Mouse (Mus musculus) cerebellum, adult 2 months (tissue): ENCODE data around the gene 2010111I01Rik. TPM values are rescaled to one million over a fixed set of nuclear protein-coding genes. Genes with fewer than 3 reads are reported as not detected.

Experiments used
- DNase-seq, 2 experiments: peaks; one replicate each; pipeline ENCODE4 v3.0.0; 2021
- H3K27ac ChIP-seq: fragments of 200-500 bp; 2 replicates; pipeline ENCODE4 v1.5.1; 2012; ENCODE audit warnings: low read length, control low read depth, inconsistent platforms; ENCODE audit not compliant: insufficient read depth
- H3K27me3 ChIP-seq: fragments of 200-500 bp; 2 replicates; pipeline ENCODE4 v1.6.1; 2012; ENCODE audit warnings: inconsistent platforms, mild to moderate bottlenecking, low read length, moderate library complexity; ENCODE audit not compliant: control insufficient read depth, insufficient read depth
- H3K4me1 ChIP-seq: fragments of 200-500 bp; 2 replicates; pipeline ENCODE4 v1.6.1; 2011; ENCODE audit warnings: low read length; ENCODE audit not compliant: control insufficient read depth, insufficient read depth
- H3K4me3 ChIP-seq: fragments of 200-500 bp; replicated peaks from 2 replicates; pipeline ENCODE3; 2011; ENCODE audit warnings: mild to moderate bottlenecking, low read depth, low read length, control low read depth; ENCODE audit not compliant: insufficient read depth
- CTCF ChIP-seq: fragments of 200-500 bp; IDR thresholded peaks from 2 replicates; pipeline ENCODE4 v1.5.1; 2011; ENCODE audit warnings: low read depth, mild to moderate bottlenecking, control low read depth, low read length, moderate library complexity, borderline replicate concordance; ENCODE audit not compliant: insufficient read depth
- POLR2A ChIP-seq: fragments of 200-500 bp; IDR thresholded peaks from 2 replicates; pipeline ENCODE4 v1.6.1; 2011; ENCODE audit warnings: low read length, control low read depth, borderline replicate concordance; ENCODE audit not compliant: insufficient read depth
- WGBS: fragments of 180-500 bp; shearing (Covaris S2); methylation state at CpG from one replicate; pipeline ENCODE4 v1.1.7; 2018; 5-methylcytosine and 5-hydroxymethylcytosine counted together
- polyA plus RNA-seq: library from polyadenylated mRNA; depleted of rRNA; stranded (reverse); fragments of >200 nt; gene quantifications from 2 replicates; pipeline ENCODE4 v1.2.3, GENCODE M21; 2012; rRNA removed

The 2010111I01Rik gene
- 123 and 126 TPM in 2 replicates for polyA plus RNA-seq

GRCm38 (mm10) chr13:62964640-62965311, at the start of gene 2010111I01Rik:
2010111I01Rik (plus strand) TSS chr13:62964893.
- H3K27me3 ChIP-seq, result no peaks in the 10 kb centered on the region
- H3K4me1 ChIP-seq, result no peaks in the 10 kb centered on the region
- DNase-seq, result peak; percentile 95
- under 1% methylated on average over 41 of the region's 41 CpGs for WGBS
- no peak; the same call in 1 of the 2 replicates for TF ChIP-seq CTCF
- TF ChIP-seq POLR2A, result peak; percentile 79
- peak within 1 kb of the TSS; percentile 61 for H3K4me3 ChIP-seq
- 0 out of 2 replicates have a peak within 1 kb of the TSS, but pooled peaks have one; percentile 8 for H3K27ac ChIP-seq

DNA sequence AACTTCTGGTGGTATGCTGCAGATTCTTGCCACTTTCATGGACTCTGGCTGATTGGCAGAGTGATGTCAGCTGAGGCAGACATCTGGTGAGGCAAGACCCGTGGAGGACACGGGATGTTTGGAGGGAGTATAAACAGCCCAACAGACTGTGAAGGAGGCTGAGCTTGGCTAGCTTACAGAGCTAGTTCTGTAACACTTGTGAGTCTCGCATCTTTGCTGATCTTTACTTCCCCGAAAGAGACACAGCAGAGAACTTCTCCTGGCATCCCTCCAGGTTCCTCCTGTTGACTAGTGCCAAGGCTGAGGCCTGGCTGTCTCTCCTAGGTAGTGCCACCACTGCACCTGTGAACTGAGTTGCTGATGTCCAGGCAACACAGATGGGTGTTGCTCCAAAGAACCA, 48.0 kb upstream of the 2010111I01Rik start:
- WGBS, result 13% methylated on average over 4 of the region's 4 CpGs
- no peak overlapping the region for H3K4me3 ChIP-seq
- DNase-seq, result no peak
- no peak for TF ChIP-seq POLR2A
- TF ChIP-seq CTCF, result no peak
- no peaks in the 10 kb centered on the region for H3K4me1 ChIP-seq
- H3K27ac ChIP-seq, result no peak overlapping the region
- no peaks in the 10 kb centered on the region for H3K27me3 ChIP-seq

- no peak for TF ChIP-seq POLR2A
- no peak for TF ChIP-seq CTCF
- peak in 1 of 2 experiments; percentile 2 for DNase-seq
- 2% methylated on average over 1 of the region's 1 CpGs for WGBS
- H3K27ac ChIP-seq, result no peak overlapping the region
- H3K27me3 ChIP-seq, result no peaks in the 10 kb centered on the region
- H3K4me3 ChIP-seq, result no peak overlapping the region
- H3K4me1 ChIP-seq, result no peaks in the 10 kb centered on the region
Measured at GRCm38 (mm10) chr13:62917416-62918110, 47.1 kb upstream of the 2010111I01Rik start.

DNA sequence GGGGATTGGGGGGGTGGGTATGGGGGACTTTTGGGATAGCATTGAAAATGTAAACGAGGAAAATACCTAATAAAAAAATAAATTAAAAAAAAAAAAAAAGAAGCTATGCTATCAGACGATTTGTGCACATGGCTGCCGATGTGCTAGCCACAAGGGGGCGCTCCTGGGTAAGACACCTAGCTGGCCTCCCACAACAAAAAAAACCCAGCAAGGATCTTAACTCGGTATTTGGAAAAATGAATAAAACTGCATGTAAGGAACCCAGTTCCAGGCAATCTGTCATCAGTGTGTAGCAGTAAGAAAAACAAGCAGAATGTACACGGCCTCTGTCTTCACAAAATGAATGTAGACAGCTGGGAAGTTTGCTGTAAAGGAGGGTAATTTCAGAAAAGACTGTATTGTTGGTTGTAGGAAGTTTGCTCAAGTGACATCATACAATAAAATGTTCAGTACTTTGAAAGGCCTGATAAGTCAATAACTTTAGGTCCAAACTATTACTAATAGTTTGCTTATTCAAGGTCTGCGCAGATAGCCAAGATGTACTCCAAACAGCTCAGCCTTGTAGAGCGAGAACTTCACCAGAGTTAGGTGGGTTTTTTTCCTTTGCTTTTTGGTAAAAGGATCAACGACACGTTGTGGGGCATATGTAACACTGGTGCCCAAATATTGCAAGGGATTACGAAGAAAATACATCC, 44.9 kb upstream of the 2010111I01Rik start:
- H3K4me1 ChIP-seq, result no peaks in the 10 kb centered on the region
- TF ChIP-seq CTCF, result peak; percentile 78
- TF ChIP-seq POLR2A, result no peak
- DNase-seq, result peak; percentile 52 to 68
- H3K4me3 ChIP-seq, result no peak overlapping the region
- WGBS, result 38% methylated on average over 11 of the region's 11 CpGs
- no peak overlapping the region for H3K27ac ChIP-seq
- H3K27me3 ChIP-seq, result no peaks in the 10 kb centered on the region

DNA sequence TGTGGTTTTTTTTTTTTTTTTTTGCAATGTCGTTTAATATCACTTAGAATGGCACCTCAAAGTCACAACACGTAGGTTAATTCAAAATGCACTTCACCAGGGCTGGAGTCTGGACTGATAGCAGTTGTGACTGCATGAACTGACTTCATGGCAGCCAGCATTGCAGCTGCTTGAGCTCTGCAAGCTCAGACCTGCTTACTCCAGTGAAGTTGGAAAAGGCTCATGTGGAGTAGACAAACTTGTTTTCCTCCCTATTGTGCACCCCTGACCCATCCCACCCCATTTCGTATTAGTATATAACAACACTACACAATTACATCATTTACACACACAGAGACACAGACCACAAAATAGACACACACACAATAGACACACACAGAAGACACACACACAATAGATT, 42.0 kb upstream of the 2010111I01Rik start:
- TF ChIP-seq CTCF (no peak), POLR2A (no peak)
- H3K4me3 ChIP-seq, result no peak overlapping the region

DNA sequence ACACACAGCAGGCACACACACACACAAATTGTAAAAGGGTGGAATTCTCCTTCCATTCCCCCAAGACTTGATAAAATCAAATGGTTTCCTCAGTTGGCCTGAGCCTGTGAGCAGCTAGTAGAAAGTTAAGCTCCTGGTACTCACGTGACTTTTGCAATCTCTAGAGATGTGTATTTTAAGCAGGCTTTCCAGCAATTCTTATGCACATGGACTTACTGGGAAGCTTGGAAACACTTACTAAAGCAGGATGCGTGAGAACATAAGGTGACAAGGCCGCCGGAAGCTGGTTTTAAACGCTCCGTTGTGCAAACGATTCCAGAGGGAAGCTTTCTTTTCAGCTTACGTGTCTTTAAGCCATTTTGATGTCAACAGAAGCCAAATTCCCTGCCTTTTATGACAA, 41.5 kb upstream of the 2010111I01Rik start:
- WGBS, result 76% methylated on average over 8 of the region's 8 CpGs
- no peak overlapping the region for H3K4me3 ChIP-seq
- H3K27me3 ChIP-seq, result no peaks in the 10 kb centered on the region
- TF ChIP-seq CTCF (no peak), POLR2A (no peak)
- H3K27ac ChIP-seq, result no peak overlapping the region
- no peaks in the 10 kb centered on the region for H3K4me1 ChIP-seq
- no peak for DNase-seq

More for the DNA sequence above, 42.0 kb upstream of the 2010111I01Rik start:
- WGBS, result 77% methylated on average over 3 of the region's 3 CpGs
- no peaks in the 10 kb centered on the region for H3K4me1 ChIP-seq
- no peak for DNase-seq
- no peak overlapping the region for H3K27ac ChIP-seq
- no peaks in the 10 kb centered on the region for H3K27me3 ChIP-seq

- Histone ChIP-seq H3K27ac (no peak overlapping the region), H3K4me1 (no peaks in the 10 kb centered on the region), H3K27me3 (no peaks in the 10 kb centered on the region), H3K4me3 (no peak overlapping the region)
- TF ChIP-seq POLR2A (no peak), CTCF (peak; percentile 52)
- 94% methylated on average over 1 of the region's 1 CpGs for WGBS
- DNase-seq, result peak; percentile 4 to 19
Measured at GRCm38 (mm10) chr13:62926479-62926878, 38.2 kb upstream of the 2010111I01Rik start.
